Mouse (Mus musculus): ENCODE measurements around the gene Chsy1. TPM values are rescaled to one million over a fixed set of nuclear protein-coding genes. Genes with fewer than 3 reads are reported as not detected.

Gene Chsy1
- total RNA-seq, 2 experiments from 2014 or later: 47.6 to 79.4 TPM

DNA sequence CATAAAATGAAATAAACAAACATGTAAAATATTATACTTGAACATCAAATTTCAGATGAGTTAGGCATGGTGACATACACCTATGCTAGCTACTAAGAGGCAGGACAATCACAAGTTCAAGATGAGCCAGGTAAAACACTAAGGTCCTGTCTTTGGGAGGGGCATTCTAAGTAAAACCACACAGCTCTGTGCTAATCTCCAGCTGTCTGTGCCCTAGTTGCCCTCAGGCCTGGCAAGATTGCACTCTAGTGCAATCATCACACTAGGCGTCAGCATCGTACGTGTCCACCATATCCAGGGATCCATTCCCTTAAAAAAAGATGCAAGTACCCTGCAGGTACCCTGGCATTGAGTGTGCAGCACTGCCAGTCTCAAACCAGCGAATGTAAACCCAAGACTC, 28.0 kb downstream of the Chsy1 start:
- ATAC-seq (replicated peaks; ENCODE audit: poor library complexity, severe bottlenecking): no peak

DNA sequence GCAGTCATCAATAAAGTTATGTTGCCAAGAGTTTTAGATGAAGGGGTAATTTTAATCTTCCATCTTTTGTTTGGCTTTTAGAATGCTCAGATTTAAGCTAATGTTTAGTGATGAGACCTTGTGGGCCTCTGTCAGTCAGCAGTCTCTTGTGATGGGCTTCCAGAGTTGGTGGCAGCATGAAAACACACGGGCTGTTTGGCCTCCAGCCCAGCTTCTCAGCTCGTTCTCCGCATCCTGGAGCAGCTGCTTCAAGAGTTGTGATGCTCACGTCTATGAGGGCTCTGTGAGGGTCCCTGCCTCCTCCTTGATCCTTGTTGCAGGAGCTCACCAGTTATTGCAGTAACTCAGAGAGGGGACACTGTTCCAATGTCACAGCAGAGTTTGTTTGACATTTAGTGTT, 29.0 kb downstream of the Chsy1 start:
- ATAC-seq (replicated peaks; ENCODE audit: poor library complexity, severe bottlenecking): no peak

DNA sequence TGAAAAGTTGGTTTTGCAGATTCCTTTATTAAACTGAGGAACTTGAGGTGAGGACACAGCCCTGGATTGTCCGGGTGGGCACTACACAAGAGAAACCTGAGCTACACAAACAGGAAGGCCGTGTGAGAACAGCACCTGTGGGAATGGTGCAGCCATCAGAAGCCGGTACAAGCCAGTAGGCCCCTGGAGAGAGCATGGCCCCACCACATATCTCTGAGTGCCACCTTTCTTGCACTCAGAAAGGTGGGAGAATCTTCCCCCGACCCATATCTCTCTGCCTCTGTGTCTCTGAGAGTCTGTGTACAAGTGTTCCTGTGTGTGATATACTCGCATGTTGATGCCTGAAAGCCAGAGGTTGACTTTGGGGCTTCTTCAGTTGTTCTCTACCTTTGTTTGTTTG, 29.6 kb downstream of the Chsy1 start:
- no peak for ATAC-seq (replicated peaks; ENCODE audit: poor library complexity, severe bottlenecking)

- peak; percentile 70 for ATAC-seq (replicated peaks; ENCODE audit: poor library complexity, severe bottlenecking)
Measured at GRCm38 (mm10) chr7:66140095-66140494, 30.8 kb downstream of the Chsy1 start.

DNA sequence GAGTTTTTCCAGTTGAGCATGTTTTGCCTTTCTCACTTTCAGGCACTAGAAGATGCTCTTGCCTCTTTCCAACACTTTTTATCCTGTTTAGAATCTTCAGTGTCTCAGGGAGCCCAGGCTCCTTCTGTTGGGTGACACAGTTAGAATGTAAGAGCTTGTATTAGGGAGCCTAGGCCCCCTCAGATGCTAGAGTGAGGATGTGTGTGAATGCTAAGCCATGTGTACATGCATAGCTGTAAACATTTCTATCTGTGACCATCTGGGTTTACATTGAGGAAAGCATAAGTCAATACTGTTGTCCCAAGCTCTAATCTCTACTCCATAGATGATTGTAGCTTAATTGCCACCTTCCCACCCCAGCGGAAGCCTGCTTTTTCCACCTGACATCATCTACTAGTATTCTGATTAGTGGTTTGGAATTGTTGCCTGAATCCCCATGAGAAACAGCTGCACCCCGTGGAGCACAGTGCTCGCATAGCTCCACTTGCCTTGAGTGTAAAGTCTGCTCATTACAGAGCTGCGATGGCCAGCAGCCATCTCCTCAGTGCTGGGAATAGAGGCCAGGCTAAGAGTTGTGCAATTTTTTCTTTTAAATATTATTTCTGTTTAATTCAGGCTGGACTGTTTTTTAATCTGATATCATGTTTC, 31.7 kb downstream of the Chsy1 start:
- no peak for ATAC-seq (replicated peaks; ENCODE audit: poor library complexity, severe bottlenecking)

GRCm38 (mm10) chr7:66142514-66142913, 33.2 kb downstream of the Chsy1 start:
- ATAC-seq (replicated peaks; ENCODE audit: poor library complexity, severe bottlenecking): no peak

DNA sequence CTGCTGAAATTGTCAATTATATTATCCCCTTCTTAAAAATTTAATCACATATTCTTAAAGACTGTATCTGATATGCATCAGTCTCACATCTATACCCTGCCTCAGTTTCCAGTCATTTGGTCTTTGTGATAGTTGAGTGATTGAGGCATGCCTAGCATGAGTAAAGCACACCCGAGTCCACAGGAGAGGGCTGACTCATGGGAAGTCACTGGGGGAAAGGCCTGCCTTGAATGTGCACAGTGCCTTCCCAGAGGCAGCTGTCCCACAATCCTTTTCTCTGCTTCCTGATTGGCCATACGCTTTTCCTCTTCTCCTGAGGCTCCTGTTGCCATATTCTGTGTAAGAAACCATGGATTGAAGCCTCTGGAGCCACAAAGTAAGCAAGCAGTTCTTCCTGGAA, 35.2 kb downstream of the Chsy1 start:
- ATAC-seq (replicated peaks; ENCODE audit: poor library complexity, severe bottlenecking): no peak

- peak; percentile 30; the same call in 1 of the 2 replicates for ATAC-seq (replicated peaks; ENCODE audit: poor library complexity, severe bottlenecking)
Measured at GRCm38 (mm10) chr7:66147156-66147555, 37.8 kb downstream of the Chsy1 start.

DNA sequence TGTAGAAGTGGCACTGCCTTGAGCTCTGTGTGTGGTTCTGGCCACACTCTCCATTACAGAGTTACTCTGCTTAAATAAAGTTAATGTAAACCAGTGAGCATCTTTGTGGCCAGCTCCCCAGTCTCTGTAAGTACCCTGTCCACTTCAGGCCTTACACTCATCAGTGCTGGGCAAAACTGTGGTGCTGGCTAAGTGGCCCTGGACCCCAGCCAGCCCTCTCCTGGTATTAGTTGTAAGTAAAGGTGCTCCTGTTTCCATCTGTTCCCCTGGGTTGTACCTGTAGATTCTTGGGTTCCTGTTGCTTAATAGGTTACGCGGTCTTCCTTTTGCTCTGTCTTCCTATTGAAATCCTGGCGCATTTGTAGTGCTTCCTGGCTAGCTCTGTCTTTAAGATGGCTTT, 38.5 kb downstream of the Chsy1 start:
- ATAC-seq (replicated peaks; ENCODE audit: poor library complexity, severe bottlenecking): no peak

GRCm38 (mm10) chr7:66149506-66149905, 40.2 kb downstream of the Chsy1 start:
- ATAC-seq (replicated peaks; ENCODE audit: poor library complexity, severe bottlenecking): no peak

DNA sequence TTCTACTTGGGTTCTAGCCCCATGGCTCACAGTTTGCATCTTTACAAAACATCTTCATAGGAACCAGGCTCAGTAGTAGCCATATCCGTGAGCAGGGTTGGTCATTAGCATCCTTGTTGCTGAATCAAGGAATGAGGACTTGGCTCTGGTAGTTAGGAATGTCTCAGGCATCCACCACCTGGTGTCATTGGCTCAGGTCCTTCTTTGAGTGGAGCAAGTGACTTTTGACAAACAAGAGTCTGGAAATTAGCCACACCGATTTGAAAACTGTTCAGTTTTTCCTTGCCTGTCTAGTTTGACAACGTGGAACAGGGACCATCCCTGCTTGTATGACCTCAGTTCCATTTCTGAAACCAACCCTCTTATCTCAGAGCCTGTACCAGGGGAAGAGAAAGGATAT, 41.1 kb downstream of the Chsy1 start:
- no peak for ATAC-seq (replicated peaks; ENCODE audit: poor library complexity, severe bottlenecking)

- ATAC-seq (replicated peaks; ENCODE audit: poor library complexity, severe bottlenecking): 0 out of 2 replicates have a peak, but pooled peaks have one; percentile 22
Measured at GRCm38 (mm10) chr7:66157413-66157812, 48.1 kb downstream of the Chsy1 start.

- ATAC-seq (replicated peaks; ENCODE audit: poor library complexity, severe bottlenecking): no peak
Measured at GRCm38 (mm10) chr7:66157861-66158415, 48.6 kb downstream of the Chsy1 start.

DNA sequence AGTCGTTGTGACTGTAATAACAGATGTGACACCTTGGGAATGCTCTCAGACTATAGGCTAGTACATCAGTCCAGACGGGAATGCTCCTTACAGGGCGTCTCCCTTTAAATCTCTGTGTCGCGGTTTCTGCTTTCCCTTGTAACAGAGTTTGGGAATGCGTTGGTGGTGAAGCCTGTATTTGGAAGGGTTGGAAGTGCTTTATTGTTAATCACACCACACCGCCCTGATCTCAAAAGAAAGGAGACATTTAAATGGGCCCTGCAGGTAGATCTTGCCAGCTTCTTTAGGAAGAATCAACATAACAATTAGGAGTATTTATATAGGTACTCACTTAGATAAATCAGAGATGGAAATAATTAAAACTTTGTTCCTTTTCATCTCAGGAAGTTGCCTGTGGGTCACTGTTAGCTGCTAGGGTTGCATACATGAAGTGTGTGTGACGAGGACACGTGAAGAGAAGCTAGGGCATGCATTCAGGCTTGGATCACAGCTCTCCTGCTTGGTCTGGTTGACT, 49.4 kb downstream of the Chsy1 start:
- no peak for ATAC-seq (replicated peaks; ENCODE audit: poor library complexity, severe bottlenecking)

- peak; percentile 64 for ATAC-seq (replicated peaks; ENCODE audit: poor library complexity, severe bottlenecking)
Measured at GRCm38 (mm10) chr7:66159961-66160360, 50.6 kb downstream of the Chsy1 start.

- ATAC-seq (replicated peaks; ENCODE audit: poor library complexity, severe bottlenecking): no peak
Measured at GRCm38 (mm10) chr7:66161836-66162235, 52.5 kb downstream of the Chsy1 start.

DNA sequence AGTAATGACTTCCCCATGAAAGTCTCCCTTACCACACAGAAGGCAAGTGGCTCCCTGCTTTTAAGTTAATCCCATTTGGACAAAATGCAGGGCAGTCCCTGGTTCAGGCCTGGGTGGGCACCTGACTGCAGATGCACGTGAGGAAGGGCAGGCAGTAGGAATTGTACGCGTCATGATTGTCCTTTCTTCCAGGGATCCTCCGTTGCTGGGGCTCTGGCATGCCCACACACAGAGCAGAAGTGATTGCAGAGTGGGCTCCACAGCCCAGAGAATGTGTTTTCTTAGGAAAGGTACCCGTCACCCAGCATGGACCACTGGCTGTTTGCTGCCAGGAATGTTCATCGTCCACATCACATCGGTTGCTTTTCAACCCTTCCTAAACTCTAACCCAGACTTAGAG, 53.2 kb downstream of the Chsy1 start:
- no peak for ATAC-seq (replicated peaks; ENCODE audit: poor library complexity, severe bottlenecking)

DNA sequence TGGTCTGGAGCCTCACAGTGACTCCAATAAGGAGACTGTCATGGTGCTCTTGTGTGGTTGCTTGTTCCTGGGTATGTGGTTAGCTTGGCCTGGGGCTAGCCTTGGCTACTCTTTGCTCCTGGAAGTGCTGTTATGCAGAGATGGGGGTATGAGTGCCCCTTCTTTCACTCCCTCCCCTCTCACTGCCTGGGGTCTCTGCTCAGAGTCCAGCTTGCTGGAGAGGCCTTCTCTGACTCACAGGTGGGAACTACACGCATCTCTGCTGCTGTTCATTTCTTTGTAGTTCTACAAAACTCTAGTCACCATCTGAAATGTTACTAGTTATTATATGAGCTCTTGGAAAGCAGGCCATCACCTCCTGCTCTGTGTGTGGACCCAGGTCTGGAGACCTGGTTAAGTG, 53.7 kb downstream of the Chsy1 start:
- ATAC-seq (replicated peaks; ENCODE audit: poor library complexity, severe bottlenecking): no peak

DNA sequence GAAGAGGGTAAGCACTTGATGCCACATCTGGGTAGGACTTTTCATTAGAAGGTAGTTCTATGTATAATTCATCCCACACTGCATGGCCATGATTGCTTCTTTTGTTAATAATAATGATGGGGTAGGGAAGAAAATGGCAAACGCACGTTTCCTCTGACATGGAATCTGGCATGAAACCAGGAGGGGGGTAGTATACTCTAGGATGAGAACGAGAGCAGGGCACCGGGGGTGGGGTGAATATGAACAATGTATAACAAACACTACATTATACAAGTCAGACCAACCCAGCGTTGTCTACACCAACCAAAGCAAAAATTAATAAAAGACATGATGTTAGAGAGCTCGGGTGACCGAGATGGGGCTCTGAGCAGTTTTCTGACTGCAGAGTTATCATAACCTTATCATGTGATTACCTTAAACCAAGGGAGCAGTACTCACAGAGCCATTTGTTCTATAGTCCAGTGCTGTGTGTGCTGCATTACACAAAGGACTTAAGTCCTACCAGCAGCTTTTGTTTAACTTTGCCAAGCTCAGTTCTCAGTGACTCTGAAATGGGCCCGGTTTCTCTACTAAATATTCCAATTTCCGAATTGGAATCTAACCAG, 55.2 kb downstream of the Chsy1 start:
- ATAC-seq (replicated peaks; ENCODE audit: poor library complexity, severe bottlenecking): no peak

- no peak for ATAC-seq (replicated peaks; ENCODE audit: poor library complexity, severe bottlenecking)
Measured at GRCm38 (mm10) chr7:66165036-66165798, 55.9 kb downstream of the Chsy1 start.

- ATAC-seq (replicated peaks; ENCODE audit: poor library complexity, severe bottlenecking): no peak
Measured at GRCm38 (mm10) chr7:66168877-66169276, 59.6 kb downstream of the Chsy1 start.

Measured in granulocyte monocyte progenitor cell, adult 5-6 weeks (primary cell).